Mouse (Mus musculus) stomach, postnatal 0 days (tissue): ENCODE data around the gene Dzip3. TPM values are rescaled to one million over a fixed set of nuclear protein-coding genes. Genes with fewer than 3 reads are reported as not detected.

ENCODE experiments used
- ATAC-seq: fragments of 200-750 bp; cut with Nextera tagmentation; 2 replicates; pipeline ENCODE4 v1.8.0; 2017; ENCODE audit not compliant: low FRiP score, low TSS enrichment
- DNase-seq: peaks from one replicate; pipeline ENCODE4 v3.0.0-alpha.2; 2016; ENCODE audit warnings: low spot score
- H3K27ac ChIP-seq: fragments of 300-500 bp; sonication (generic); replicated peaks from 2 replicates; pipeline ENCODE4 v1.5.1; 2014; ENCODE audit warnings: mild to moderate bottlenecking, control low read depth
- H3K27me3 ChIP-seq: fragments of 300-500 bp; sonication (generic); 2 replicates; pipeline ENCODE4 v1.6.1; 2014; ENCODE audit warnings: low read length; ENCODE audit not compliant: control insufficient read depth, insufficient read depth
- H3K36me3 ChIP-seq: fragments of 300-500 bp; sonication (generic); 2 replicates; pipeline ENCODE4 v1.6.1; 2014; ENCODE audit warnings: low read length, mixed read lengths; ENCODE audit not compliant: control insufficient read depth, insufficient read depth
- H3K4me1 ChIP-seq: fragments of 300-500 bp; sonication (generic); replicated peaks from 2 replicates; pipeline ENCODE4 v1.6.1; 2014; ENCODE audit warnings: antibody characterized with exemption; ENCODE audit not compliant: control insufficient read depth, insufficient read depth
- H3K4me2 ChIP-seq: fragments of 300-500 bp; sonication (generic); replicated peaks from 2 replicates; pipeline ENCODE4 v1.6.1; 2014; ENCODE audit warnings: low read depth, mild to moderate bottlenecking, control low read depth, moderate library complexity
- H3K4me3 ChIP-seq: fragments of 300-500 bp; sonication (generic); 2 replicates; pipeline ENCODE4 v1.5.1; 2014; ENCODE audit warnings: low read depth, low read length, control low read depth
- H3K9ac ChIP-seq: fragments of 300-500 bp; sonication (generic); 2 replicates; pipeline ENCODE4 v1.6.1; 2014; ENCODE audit warnings: mild to moderate bottlenecking, low read length, control low read depth, mixed read lengths
- H3K9me3 ChIP-seq: fragments of 300-500 bp; sonication (generic); 2 replicates; pipeline ENCODE4 v1.6.1; 2016; ENCODE audit warnings: low read length; ENCODE audit not compliant: control insufficient read depth
- CTCF ChIP-seq: IDR thresholded peaks from 2 replicates; pipeline ENCODE4 v1.5.1; 2016; ENCODE audit warnings: antibody characterized with exemption, low read depth, mild to moderate bottlenecking, moderate library complexity
- EP300 ChIP-seq: optimal IDR thresholded peaks from 2 replicates; pipeline ENCODE3; 2016; ENCODE audit warnings: antibody characterized with exemption
- WGBS: fragments of 180-500 bp; shearing (Covaris S2); extraction: QIAGEN DNeasy Blood & Tissue Kit; methylation state at CpG from one replicate; pipeline ENCODE4 v1.1.7; 2014; 5-methylcytosine and 5-hydroxymethylcytosine counted together
- polyA plus RNA-seq: library from polyadenylated mRNA; unstranded; fragments of >200 nt; fragmentation: Nextera tagmentation; extraction: Ambion mirVana; gene quantifications from 2 replicates; pipeline ENCODE4 v1.2.1, GENCODE M21; 2015

The Dzip3 gene
- polyA plus RNA-seq, 1 experiment from 2014 or later: 4.2 TPM

- Histone ChIP-seq H3K9ac (no peak overlapping the region), H3K27ac (no peak overlapping the region), H3K27me3 (no peaks in the 10 kb centered on the region), H3K4me1 (no peaks in the 10 kb centered on the region), H3K9me3 (no peaks in the 10 kb centered on the region), H3K4me3 (no peak overlapping the region), H3K36me3 (peaks cover 14% of the 10 kb centered on the region), H3K4me2 (no peak overlapping the region)
- 85% methylated on average over 5 of the region's 5 CpGs for WGBS
- DNase-seq: no peak
- ATAC-seq: no peak
- TF ChIP-seq CTCF (no peak), EP300 (no peak)
Measured at GRCm38 (mm10) chr16:49004151-49004550, 10.2 kb upstream of the Dzip3 start.

GRCm38 (mm10) chr16:48994343-48994693 lies 353 bp upstream of the Dzip3 start:
- TF ChIP-seq CTCF: no peak
- TF ChIP-seq EP300: no peak
- Histone ChIP-seq H3K9me3 (no peaks in the 10 kb centered on the region), H3K4me3 (peak overlapping the region; percentile 95), H3K9ac (peak overlapping the region; percentile 100), H3K27me3 (no peaks in the 10 kb centered on the region), H3K4me1 (0 out of 2 replicates have a peak, but pooled peaks cover 4% of the 10 kb centered on the region), H3K27ac (0 out of 2 replicates have a peak overlapping the region, but pooled peaks have one; percentile 35), H3K4me2 (peak overlapping the region; percentile 85), H3K36me3 (no peaks in the 10 kb centered on the region)
- DNase-seq (no peak), ATAC-seq (peak; percentile 44)
- WGBS: 0% methylated on average over 18 of the region's 18 CpGs

- Histone ChIP-seq H3K9ac (peak overlapping the region; percentile 100), H3K9me3 (no peaks in the 10 kb centered on the region), H3K4me3 (peak overlapping the region; percentile 95), H3K27ac (peak overlapping the region; percentile 94), H3K4me1 (0 out of 2 replicates have a peak, but pooled peaks cover 4% of the 10 kb centered on the region), H3K4me2 (peak overlapping the region; percentile 55), H3K27me3 (no peaks in the 10 kb centered on the region), H3K36me3 (no peaks in the 10 kb centered on the region)
- TF ChIP-seq CTCF (no peak), EP300 (no peak)
- no peak for DNase-seq
- WGBS: 0% methylated on average over 9 of the region's 9 CpGs
- no peak for ATAC-seq
Measured at GRCm38 (mm10) chr16:48993231-48993558, 770 bp downstream of the Dzip3 start.

- Histone ChIP-seq H3K36me3 (no peaks in the 10 kb centered on the region), H3K9ac (no peak overlapping the region), H3K9me3 (no peaks in the 10 kb centered on the region), H3K27me3 (no peaks in the 10 kb centered on the region), H3K27ac (no peak overlapping the region), H3K4me3 (peak overlapping the region; percentile 95), H3K4me2 (peak overlapping the region; percentile 55), H3K4me1 (0 out of 2 replicates have a peak, but pooled peaks cover 4% of the 10 kb centered on the region)
- no peak for ATAC-seq
- no peak for TF ChIP-seq EP300
- no peak for TF ChIP-seq CTCF
- DNase-seq: no peak
- WGBS: 18% methylated on average over 10 of the region's 10 CpGs
Measured at GRCm38 (mm10) chr16:48992437-48993230, 1.3 kb downstream of the Dzip3 start.

- no peaks in the 10 kb centered on the region for H3K27me3 ChIP-seq
- H3K27ac ChIP-seq: no peak overlapping the region
- no peak for DNase-seq
- no peak overlapping the region for H3K9ac ChIP-seq
- no peak for ATAC-seq
- H3K4me2 ChIP-seq: no peak overlapping the region
- no peak overlapping the region for H3K4me3 ChIP-seq
- H3K4me1 ChIP-seq: no peaks in the 10 kb centered on the region
- no peaks in the 10 kb centered on the region for H3K9me3 ChIP-seq
- TF ChIP-seq CTCF: no peak
- TF ChIP-seq EP300: no peak
- H3K36me3 ChIP-seq: no peaks in the 10 kb centered on the region
Measured at GRCm38 (mm10) chr16:48989700-48990099, 4.3 kb downstream of the Dzip3 start.

GRCm38 (mm10) chr16:48985034-48985627 lies 8.8 kb downstream of the Dzip3 start:
- DNase-seq (no peak), ATAC-seq (no peak)
- Histone ChIP-seq H3K4me1 (no peaks in the 10 kb centered on the region), H3K4me2 (no peak overlapping the region), H3K27ac (no peak overlapping the region), H3K27me3 (no peaks in the 10 kb centered on the region), H3K36me3 (no peaks in the 10 kb centered on the region), H3K4me3 (no peak overlapping the region), H3K9ac (no peak overlapping the region), H3K9me3 (no peaks in the 10 kb centered on the region)
- WGBS: 57% methylated on average over 5 of the region's 5 CpGs
- no peak for TF ChIP-seq CTCF
- TF ChIP-seq EP300: no peak
